Mouse (Mus musculus): ENCODE data around the gene Zswim8.
"Not testable (repeated sequence)": the region's sequence is repeated elsewhere in the genome, so short reads cannot be mapped to it uniquely, and the experiment has no call there.

The Zswim8 gene

GRCm38 (mm10) chr14:20694185-20694883, 13.0 kb upstream of the Zswim8 start:
- no peak for DNase-seq

DNA sequence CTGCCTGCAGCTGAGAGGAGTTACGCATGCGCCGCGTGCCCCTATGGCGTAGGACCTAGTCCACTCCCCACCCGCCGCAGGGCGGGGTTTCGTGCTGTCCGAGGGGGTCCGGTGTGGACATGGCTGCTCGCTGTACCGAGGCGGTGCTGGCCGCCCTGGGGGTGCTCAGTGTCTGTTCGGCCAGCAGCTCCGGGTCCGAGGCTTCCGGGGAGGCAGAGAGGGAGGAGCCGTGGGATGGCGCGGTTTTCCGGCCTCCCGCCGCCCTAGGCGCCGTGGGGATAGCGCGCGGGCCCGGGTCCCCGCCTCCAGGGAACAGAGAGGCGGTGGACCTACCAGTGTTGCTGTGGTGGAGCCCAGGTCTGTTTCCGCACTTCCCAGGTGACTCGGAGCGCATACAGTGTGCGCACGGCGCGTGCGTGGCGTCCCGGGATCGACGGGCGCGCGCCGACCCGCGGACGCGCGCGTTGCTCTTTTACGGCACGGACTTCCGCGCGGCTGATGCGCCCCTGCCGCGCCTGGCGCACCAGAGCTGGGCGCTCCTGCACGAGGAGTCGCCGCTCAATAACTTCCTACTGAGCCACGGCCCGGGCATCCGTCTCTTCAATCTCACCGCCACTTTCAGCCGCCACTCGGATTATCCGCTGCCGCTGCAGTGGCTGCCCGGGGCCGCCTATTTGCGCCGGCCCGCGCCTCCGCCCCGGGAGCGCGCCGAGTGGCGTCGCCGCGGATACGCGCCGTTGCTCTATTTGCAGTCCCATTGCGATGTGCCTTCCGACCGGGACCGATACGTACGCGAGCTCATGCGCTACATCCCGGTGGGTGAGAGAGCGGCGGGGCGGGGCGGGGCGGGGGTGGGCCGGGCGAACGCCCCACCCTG, 12.2 kb upstream of the Zswim8 start, which contains the start of gene Fut11:
Fut11 (plus strand) TSS at position 85 of the 877 bp plus-strand sequence.
- peak; percentile 83 to 90 for DNase-seq

DNA sequence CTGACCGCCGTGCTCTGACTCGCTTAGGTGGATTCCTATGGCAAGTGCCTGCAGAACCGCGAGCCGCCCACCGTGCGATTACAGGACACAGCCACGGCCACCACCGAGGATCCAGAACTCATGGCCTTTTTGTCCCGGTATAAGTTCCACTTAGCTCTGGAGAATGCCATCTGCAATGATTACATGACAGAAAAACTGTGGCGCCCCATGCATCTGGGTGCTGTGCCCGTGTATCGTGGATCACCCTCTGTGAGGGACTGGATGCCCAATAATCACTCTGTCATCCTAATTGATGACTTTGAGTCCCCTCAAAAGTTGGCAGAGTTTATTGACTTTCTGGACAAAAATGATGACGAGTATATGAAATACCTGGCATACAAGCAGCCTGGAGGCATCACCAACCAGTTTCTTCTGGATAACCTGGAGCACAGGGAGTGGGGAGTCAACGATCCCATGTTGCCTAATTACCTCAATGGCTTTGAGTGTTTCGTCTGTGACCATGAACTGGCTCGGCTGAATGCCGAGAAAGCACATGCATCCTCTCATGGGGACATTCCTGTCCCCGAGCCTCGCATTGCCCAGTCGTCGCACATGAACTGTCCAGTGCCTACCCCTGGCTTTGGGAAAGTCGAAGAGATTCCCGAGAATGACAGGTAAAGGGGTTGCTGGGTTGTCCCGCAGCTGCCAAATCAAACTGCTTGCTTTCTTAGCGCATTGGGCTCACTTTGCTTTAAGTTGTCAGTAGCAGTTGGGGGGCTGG, 11.4 kb upstream of the Zswim8 start:
- peak in 1 of 2 experiments; percentile 24 for DNase-seq

- DNase-seq, result peak; percentile 44 to 72
Observed at GRCm38 (mm10) chr14:20696986-20697385, 10.4 kb upstream of the Zswim8 start.

DNA sequence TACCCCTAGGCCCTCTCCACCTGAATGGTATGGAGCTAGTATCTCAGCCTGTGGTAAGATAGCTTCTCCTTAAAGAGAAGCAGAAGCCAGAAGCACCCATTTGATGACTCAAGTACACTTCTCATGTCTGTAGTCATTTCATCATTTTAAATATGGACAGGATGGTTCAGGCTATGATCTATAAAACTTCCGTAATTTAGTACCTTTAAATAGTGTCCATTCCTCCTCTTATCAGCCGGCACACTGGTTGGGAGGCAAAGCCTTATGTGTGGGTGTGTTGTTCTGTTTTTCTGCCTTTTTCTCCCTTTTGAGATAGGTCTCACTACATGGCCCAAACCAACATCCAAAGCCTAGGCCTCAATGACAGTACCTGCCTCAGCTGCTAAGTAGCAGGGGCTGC, 8.8 kb upstream of the Zswim8 start:
- no peak for DNase-seq

- no peak for DNase-seq
Observed at GRCm38 (mm10) chr14:20700362-20700761, 7.0 kb upstream of the Zswim8 start.

DNA sequence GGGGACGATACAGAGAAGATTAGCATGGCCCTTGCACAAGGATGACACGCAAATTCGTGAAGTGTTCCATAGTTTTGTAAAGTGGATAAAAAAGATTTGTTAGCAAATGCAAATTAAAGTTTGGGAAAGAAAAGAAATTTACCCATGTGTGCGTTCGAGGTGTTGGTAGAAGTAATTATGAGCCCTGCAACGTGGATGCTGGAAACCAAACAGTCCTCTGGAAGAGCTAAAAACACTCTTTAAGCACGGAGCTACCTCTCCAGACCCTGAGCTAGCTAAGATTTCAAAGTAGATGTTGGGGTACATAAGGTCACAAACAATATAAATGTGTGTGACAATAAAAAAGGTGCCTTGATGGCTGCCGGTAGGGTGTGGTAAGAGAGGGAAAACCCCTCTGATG, 5.8 kb upstream of the Zswim8 start:
- no peak for DNase-seq

GRCm38 (mm10) chr14:20702096-20702740, 5.1 kb upstream of the Zswim8 start:
- no peak for DNase-seq

DNA sequence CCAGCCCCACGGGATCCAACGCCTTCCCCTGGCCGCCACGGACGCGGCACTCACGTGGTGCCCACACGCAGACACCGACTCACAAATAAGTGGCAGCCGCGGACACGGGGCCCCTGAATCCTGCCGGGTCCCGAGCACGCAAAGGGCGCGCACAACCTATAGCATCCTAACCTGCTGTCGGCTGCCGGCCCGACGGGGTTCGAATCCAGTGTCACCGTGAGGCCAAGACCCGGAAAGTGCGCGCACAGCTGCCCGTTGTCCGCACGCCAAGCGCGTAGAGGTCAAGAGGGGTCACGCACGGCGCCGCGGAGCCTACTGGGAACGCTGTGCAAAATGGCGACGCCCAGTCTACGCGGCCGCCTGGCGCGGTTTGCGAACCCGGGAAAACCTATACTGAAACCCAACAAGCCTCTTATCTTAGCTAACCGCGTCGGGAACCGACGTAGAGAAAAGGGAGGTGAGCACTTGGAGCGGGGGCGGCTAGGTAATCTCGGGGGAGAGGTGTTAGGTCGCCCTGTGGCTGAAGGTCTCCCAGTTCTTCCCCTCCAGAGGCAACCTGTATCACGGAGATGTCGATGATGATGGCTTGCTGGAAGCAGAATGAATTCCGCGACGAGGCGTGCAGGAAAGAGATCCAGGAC, 4.5 kb upstream of the Zswim8 start, which contains the start of gene Chchd1:
Chchd1 (plus strand) TSS at position 266 of the 641 bp plus-strand sequence.
- peak; percentile 91 to 95 for DNase-seq

- DNase-seq, result not testable (repeated sequence)
Observed at GRCm38 (mm10) chr14:20703461-20703860, 3.9 kb upstream of the Zswim8 start.

- DNase-seq, result no peak
Observed at GRCm38 (mm10) chr14:20708239-20708638, 887 bp downstream of the Zswim8 start.

- no peak for DNase-seq
Observed at GRCm38 (mm10) chr14:20713832-20714231, 6.5 kb downstream of the Zswim8 start.

- no peak for DNase-seq
Observed at GRCm38 (mm10) chr14:20718443-20718842, 11.1 kb downstream of the Zswim8 start.

DNA sequence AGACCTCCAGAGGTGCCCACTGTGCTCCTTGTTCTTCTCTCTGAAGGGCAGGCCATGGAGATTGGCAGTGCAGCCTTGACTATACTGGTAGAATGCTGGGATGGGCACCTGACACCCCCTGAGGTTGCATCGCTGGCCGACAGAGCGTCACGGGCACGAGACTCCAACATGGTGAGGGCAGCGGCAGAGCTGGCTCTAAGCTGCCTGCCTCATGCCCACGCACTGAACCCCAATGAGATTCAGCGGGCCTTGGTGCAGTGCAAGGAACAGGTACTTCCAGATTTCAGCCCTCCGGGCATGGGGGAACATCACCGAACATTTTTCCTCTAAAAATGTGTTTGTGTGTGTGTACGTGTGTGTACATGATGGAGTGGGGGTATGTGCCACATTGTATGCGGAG, 12.4 kb downstream of the Zswim8 start:
- DNase-seq, result no peak

- DNase-seq, result no peak
Observed at GRCm38 (mm10) chr14:20721371-20721770, 14.0 kb downstream of the Zswim8 start.

GRCm38 (mm10) chr14:20723006-20723405, 15.7 kb downstream of the Zswim8 start:
- no peak for DNase-seq

GRCm38 (mm10) chr14:20724043-20724442, 16.7 kb downstream of the Zswim8 start:
- peak; percentile 52 to 84 for DNase-seq

- no peak for DNase-seq
Observed at GRCm38 (mm10) chr14:20725660-20726339, 18.4 kb downstream of the Zswim8 start.

- DNase-seq, result no peak
Observed at GRCm38 (mm10) chr14:20729871-20730270, 22.5 kb downstream of the Zswim8 start.

- DNase-seq, result no peak
Observed at GRCm38 (mm10) chr14:20730853-20731602, 23.7 kb downstream of the Zswim8 start.
